ENCODE assay signal across 8 mouse cellular contexts in the genomic region with DNA sequence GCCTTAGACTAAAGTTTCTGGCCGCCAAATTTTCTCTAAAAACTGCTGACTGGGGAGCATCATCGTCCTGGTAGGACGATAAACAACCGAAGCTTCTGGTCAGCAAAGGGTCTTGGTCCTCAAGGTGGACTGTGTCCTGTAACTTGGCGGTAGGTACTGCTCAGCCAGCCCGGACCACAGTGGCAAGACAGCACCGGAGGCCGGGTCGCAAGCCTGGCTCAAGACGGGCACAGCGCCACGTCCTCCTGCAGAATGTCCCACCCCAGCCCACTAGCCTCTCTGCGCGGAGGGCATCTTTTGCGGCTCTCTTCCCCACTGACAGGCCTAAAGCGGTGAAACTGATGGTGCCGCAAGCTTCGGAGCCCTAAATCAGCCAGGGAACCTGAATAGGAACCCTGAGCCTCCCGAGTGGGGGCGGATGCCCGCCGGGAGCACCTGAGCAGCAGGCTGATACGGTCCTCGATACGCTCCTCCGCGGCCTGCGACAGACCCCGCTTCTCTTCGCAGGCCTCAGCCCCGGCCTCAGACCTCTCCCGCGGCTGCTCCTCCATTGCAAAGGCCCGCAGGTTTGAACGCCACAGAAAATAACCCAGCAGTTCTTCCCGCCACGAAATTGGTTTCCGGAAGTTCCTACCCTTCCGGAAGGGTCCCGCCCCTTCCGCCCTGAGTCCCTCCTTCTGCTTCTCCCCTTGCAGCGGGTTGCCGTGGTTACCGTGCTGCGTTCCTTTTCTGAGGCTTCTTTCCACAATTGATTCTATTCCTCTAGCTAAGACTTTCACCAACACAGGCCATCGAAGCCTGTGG. TPM values are rescaled to one million over a fixed set of nuclear protein-coding genes. Genes with fewer than 3 reads are reported as not detected.
A peak's percentile ranks its signal among the peaks of the same experiment; 100 is the strongest.
DNase-seq lines count a peak whose midpoint lies in the region; ATAC-seq and TF ChIP-seq lines count a peak whose summit lies in the region.

A gene (minus strand): TSS at position 648 of the 804 bp plus-strand sequence.

- peak; percentile 54 for TF ChIP-seq POLR2A in ES-Bruce4 (IDR thresholded peaks at IDR 0.05; ENCODE audit: insufficient read depth, low read length)
- peak; percentile 30; the same call in 1 of the 2 replicates for TF ChIP-seq POLR2A in lung, adult 2 months (IDR thresholded peaks at IDR 0.05; ENCODE audit: borderline replicate concordance, extremely low read depth, low read depth, low read length)

- DNase-seq in forebrain, embryonic 14.5 days (ENCODE audit: low spot score), result peak; percentile 96
- DNase-seq in heart, postnatal 25 days (ENCODE audit: low spot score), result peak; percentile 53
- peak; percentile 68 to 84 for DNase-seq in layer of hippocampus, adult 18-20 months (ENCODE audit: low spot score in 2 of 2)
- DNase-seq in lung, adult 2 months, result peak; percentile 80
- peak; percentile 64 to 75 for DNase-seq in thymus, adult 18-20 months

- peak within 1 kb of the TSS; percentile 39; the same call in 1 of the 2 replicates for H3K27ac ChIP-seq in ES-Bruce4 (ENCODE audit: insufficient read depth, low read length)
- peak within 1 kb of the TSS; percentile 40; the same call in 1 of the 2 replicates for H3K27ac ChIP-seq in forebrain, embryonic 14.5 days (ENCODE audit: low read depth, low read length)

- intact Hi-C loops in heart, postnatal 25 days (cut with DNase I), result no loop called here

- H3K9ac ChIP-seq in ES-Bruce4 (ENCODE audit: low read depth, poor library complexity, severe bottlenecking), result peak within 1 kb of the TSS; percentile 64
- H3K9ac ChIP-seq in forebrain, embryonic 14.5 days (ENCODE audit: low read length), result peak within 1 kb of the TSS; percentile 71

- H3K27me3 ChIP-seq in ES-Bruce4 (ENCODE audit: control insufficient read depth, insufficient read depth, low read length, poor library complexity, severe bottlenecking), result no peaks in the 10 kb centered on the region
- H3K27me3 ChIP-seq in forebrain, embryonic 14.5 days (replicated peaks; ENCODE audit: control insufficient read depth, insufficient read depth, low read length), result no peaks in the 10 kb centered on the region

- 1% methylated on average over 41 of the region's 46 CpGs for WGBS in forebrain, embryonic 14.5 days
- WGBS in lung, adult 2 months, result under 1% methylated on average over 46 of the region's 46 CpGs

- no peaks in the 10 kb centered on the region for H3K9me3 ChIP-seq in ES-Bruce4 (replicated peaks; ENCODE audit: control insufficient read depth, insufficient read depth, low read length, poor library complexity, severe bottlenecking)
- H3K9me3 ChIP-seq in forebrain, embryonic 14.5 days (replicated peaks; ENCODE audit: control insufficient read depth, low read length), result no peaks in the 10 kb centered on the region

- no peaks in the 10 kb centered on the region for H3K4me1 ChIP-seq in ES-Bruce4 (ENCODE audit: control insufficient read depth, insufficient read depth, low read length)
- peaks cover 4% of the 10 kb centered on the region for H3K4me1 ChIP-seq in forebrain, embryonic 14.5 days (ENCODE audit: control insufficient read depth, insufficient read depth, low read length)
- peaks cover 2% of the 10 kb centered on the region; the same call in 1 of the 2 replicates for H3K4me1 ChIP-seq in lung, adult 2 months (ENCODE audit: control insufficient read depth, insufficient read depth, low read length)

- peak within 1 kb of the TSS; percentile 86 for H3K4me3 ChIP-seq in ES-Bruce4 (ENCODE audit: low read depth, low read length)
- peak within 1 kb of the TSS; percentile 77 for H3K4me3 ChIP-seq in forebrain, embryonic 14.5 days (ENCODE audit: low read depth, low read length)
- peak within 1 kb of the TSS; percentile 67 for H3K4me3 ChIP-seq in lung, adult 2 months (replicated peaks; ENCODE audit: extremely low read depth, low read depth, low read length)

- H3K4me2 ChIP-seq in forebrain, embryonic 14.5 days (ENCODE audit: low read length), result peak within 1 kb of the TSS; percentile 85

- no peak for TF ChIP-seq EP300 in ES-Bruce4 (IDR thresholded peaks at IDR 0.05; ENCODE audit: insufficient read depth, low read depth, low read length)

- peak; percentile 98 for ATAC-seq in cerebellum, adult (ENCODE audit: insufficient number of reproducible peaks, low FRiP score, low TSS enrichment)
- peak; percentile 95 for ATAC-seq in forebrain, embryonic 14.5 days
- peak; percentile 100 for ATAC-seq in neutrophil, adult 5-6 weeks (ENCODE audit: extremely low read depth, insufficient number of reproducible peaks, low FRiP score, poor library complexity, severe bottlenecking)

- H3K36me3 ChIP-seq in ES-Bruce4 (ENCODE audit: control insufficient read depth, insufficient read depth, low read length, poor library complexity, severe bottlenecking), result peaks cover 45% of the 10 kb centered on the region
- peaks cover 19% of the 10 kb centered on the region for H3K36me3 ChIP-seq in forebrain, embryonic 14.5 days (ENCODE audit: control insufficient read depth, insufficient read depth, low read length)

- TF ChIP-seq CTCF in ES-Bruce4 (IDR thresholded peaks at IDR 0.05; ENCODE audit: low read depth, low read length), result no peak
- no peak for TF ChIP-seq CTCF in lung, adult 2 months (IDR thresholded peaks at IDR 0.05; ENCODE audit: insufficient read depth, low read length)

RNA-seq across cellular contexts. Expression of the gene that starts here (rescaled TPM):
- 52.4 and 58.8 TPM in 2 replicates for polyA plus RNA-seq in ES-Bruce4 (2011; ENCODE audit: insufficient read depth, insufficient read length, low read depth, missing spikeins)
- polyA plus RNA-seq in forebrain, embryonic 14.5 days (2014; fragmentation: Nextera tagmentation; extraction: Ambion mirVana), result 16.5 and 20.4 TPM in 2 replicates
- under 1 TPM in 1 of 2 experiments, not detected in 1; 0.20 TPM for total RNA-seq in heart, postnatal 25 days (2021)
- total RNA-seq in layer of hippocampus, adult 18-20 months (2021), result not detected
- polyA plus RNA-seq in lung, adult 2 months (2012; rRNA removed), result 0.18 and 0.25 TPM in 2 replicates
- 1.4 and 2.8 TPM in 2 replicates for total RNA-seq in neutrophil, adult 5-6 weeks (2017)

Comparison
In these comparisons a context has a peak if more than half of its experiments do, and no peak if none do; other contexts are left out.
1. Peak in every context shown above with its lines: DNase-seq, ATAC-seq, H3K4me3 ChIP-seq and H3K27ac ChIP-seq.
2. RNA of the gene that starts here (polyA plus RNA-seq): 52.4 to 58.8 TPM in ES-Bruce4 and 16.5 to 20.4 TPM in forebrain, embryonic 14.5 days; 0.18 to 0.25 TPM in lung, adult 2 months; every median in the first group is over 10 times any median in the second.
3. Peak in DNase-seq in heart, postnatal 25 days; RNA of the gene not detected or under 1 TPM.
4. Peak in DNase-seq in layer of hippocampus, adult 18-20 months; RNA of the gene not detected or under 1 TPM.
5. Peak in DNase-seq and H3K4me3 ChIP-seq in lung, adult 2 months; RNA of the gene not detected or under 1 TPM.